Mouse (Mus musculus): ENCODE data around the gene Vwc2l.

Gene Vwc2l

DNA sequence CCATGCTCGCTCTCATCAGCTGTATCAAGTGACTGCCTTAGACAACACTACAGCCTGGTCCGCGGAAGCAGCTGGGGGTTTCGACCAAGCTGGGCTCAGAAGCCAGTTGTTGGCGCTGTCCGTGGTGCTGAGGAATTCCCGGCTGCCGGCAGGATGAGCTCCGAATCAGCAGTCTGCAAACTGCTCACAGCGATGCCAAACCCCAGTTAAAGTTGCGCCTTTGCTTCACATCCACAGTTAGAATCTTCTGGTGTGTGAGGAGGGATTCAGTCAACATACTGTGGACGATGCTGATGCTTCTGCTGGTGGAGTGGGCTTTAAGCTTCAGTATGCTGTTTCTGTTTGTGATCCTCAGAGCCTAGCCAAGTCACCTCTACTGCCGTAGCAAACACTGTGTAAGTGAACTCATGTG lies at the start of gene Vwc2l:
Vwc2l (plus strand) TSS at position 61 of the 412 bp plus-strand sequence.
- peak; percentile 41 to 43 for DNase-seq

DNA sequence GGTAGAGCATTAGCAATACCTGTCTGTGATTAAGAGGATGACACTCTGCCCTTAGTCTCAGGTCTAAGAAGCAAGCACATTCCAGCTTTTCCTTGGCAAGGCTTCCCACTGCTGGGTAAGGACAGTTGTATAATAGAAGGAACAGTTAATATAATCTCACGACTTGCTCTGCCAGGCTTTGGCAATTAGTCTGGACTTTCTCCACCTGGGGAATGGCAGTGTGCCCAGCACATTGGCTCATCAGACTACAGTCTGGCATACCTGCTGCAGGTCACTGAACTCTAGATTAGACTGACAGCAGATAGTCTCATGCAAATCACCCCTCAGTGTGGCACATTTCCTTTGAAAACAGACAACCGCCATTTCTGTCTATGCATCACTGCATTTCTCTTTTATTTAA lies 33.0 kb upstream of the Vwc2l start:
- DNase-seq = peak; percentile 94

DNA sequence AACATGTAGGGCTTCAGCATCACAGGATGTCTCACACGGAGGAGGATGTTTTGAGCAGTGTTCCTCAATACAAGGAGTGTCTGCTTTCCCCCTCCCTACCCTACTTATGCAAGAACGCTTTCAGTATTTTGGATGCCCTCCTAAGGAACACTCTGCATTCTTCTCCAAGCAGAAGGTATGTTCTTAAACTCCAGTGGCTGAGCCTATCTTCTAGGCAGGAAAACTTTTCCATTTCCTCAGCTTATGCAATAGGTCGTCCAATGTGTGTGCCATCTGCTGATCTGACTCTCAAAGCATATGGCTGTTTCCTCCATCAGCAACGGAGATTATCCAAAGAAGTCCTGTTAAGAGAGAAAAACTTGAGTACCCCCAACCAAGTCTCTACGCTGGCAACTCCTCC lies 25.2 kb upstream of the Vwc2l start:
- DNase-seq = no peak

DNA sequence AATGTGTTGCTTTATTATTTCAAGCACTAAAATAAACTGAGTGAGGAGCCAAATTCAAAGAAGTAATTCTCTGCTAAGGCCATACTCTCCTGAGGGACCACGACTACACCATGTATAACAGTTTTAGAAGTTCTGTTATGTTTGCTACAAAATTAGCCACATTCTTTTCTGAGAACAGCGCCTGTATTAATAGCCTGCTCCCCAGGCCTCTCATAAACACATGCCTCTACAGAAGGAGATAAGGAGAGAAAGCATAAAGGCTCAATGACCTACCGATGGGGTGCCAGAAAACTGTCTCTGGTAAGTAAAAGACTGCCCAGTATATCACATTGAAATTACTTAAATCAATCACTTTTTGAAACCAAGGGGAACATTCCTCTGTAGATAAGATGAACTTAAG lies 21.6 kb upstream of the Vwc2l start:
- DNase-seq = no peak

DNA sequence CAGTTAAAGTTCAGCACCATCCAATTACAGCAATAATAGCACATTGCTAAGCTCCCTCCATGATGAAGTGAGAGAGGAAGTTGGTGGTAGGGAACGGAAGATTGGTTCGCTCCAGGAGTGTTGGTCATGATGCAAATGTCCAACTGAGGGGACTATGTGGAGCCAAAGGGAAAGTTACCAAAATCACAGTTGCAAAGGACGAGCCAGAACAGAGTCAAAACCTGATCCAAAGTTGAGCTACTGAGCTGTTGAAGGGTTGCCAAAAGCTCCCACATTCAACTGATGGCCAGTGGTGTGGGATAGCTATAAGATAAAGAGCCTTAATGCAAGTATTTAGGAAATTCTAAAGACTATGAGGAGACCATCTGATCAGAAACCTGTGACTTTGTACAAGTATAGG lies 19.7 kb upstream of the Vwc2l start:
- DNase-seq = peak in 1 of 2 experiments; percentile 70

DNA sequence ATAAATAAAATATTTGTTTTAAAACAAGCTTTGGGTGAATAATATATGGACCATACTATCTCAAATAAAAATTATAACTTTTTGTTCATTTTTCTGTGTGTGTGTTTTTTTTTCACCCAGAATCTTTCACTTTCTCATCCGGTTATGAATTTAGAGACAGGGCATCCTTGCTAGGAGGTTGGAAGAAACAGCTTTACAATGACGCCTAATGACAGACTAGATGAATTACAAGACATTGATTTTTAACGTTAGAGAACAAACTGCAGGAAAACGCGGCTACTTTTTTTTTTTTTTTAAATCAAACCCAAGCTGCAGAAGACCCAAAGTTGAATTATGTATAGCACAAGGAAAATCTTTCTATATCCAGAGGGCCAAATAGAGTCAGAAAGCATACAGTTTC lies 470 bp upstream of the Vwc2l start:
- DNase-seq = no peak

DNA sequence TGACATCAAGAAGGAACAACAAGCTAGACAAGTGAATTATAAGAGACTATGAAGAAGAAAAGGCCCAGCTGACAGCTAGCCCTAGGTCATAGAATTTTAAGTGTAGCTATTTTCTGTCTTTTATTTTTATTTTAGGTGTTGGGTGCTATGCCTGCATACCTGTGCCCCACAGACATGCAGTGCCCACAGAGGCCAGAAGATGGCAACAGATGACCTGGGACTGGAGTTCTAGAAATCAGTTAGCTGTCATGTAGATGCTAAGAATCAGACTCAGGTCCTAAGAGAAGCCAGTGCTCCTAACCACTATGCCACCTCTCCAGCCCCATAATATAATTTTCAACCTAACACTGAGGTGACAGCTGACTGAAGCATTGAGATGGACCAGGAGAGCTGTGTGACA lies 61.6 kb downstream of the Vwc2l start:
- no peak for DNase-seq

DNA sequence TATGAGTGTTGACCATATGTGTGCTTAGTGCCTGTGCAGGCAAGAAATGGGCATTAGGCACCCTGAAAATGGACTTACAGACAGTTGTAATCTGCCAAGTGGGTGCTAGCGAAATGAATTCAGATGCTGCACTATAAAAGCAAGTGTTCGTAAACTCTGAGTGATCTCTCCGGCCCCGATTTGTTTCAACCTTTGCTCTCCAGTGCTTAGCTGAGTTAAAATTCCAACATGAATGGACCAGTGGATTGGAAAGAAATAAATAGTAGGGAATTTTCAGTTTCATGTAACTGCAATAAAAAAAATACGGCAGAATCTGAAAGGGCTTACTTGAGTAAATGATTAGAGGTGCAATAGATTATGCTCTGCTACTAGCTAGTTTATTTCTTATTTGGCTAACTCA lies 66.1 kb downstream of the Vwc2l start:
- no peak for DNase-seq

DNA sequence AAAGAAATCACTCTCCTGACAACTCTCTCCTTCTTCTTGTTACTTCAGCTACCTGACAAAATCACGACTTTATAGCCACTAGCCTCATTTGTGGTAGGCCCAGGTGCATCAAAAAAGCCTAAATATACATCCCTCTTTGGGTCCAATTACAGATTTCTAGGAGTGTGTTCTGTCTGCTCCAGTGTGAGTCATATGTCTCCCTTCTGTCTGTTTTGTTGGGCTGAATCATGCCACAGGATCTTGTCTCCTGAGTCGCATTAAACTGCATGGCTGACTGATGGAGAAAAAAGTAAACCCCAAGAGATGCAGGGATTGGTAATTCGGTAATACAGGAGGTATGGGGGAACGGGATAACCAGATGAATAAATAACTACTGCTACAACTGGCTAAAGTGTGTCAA lies 69.6 kb downstream of the Vwc2l start:
- no peak for DNase-seq

DNA sequence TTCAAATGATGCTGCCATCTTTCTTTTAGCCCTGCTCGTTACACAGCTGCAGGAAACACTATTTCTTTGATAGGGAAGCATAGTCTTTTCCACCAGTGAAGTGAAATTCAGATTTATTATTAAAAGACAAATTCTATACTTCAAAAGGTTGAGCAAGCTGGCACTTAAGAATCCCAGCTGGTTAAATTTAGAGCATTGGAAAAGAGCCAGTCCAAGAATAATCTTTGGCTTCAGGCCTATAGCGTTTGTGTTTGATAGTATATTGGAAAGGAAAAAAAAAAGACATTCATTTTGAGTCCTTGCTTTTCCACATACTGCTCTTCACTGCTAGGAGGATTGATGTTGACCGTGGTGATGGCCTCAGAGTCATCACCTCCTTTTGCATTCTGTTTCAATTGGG lies 77.9 kb downstream of the Vwc2l start:
- peak in 1 of 2 experiments; percentile 6 for DNase-seq

DNA sequence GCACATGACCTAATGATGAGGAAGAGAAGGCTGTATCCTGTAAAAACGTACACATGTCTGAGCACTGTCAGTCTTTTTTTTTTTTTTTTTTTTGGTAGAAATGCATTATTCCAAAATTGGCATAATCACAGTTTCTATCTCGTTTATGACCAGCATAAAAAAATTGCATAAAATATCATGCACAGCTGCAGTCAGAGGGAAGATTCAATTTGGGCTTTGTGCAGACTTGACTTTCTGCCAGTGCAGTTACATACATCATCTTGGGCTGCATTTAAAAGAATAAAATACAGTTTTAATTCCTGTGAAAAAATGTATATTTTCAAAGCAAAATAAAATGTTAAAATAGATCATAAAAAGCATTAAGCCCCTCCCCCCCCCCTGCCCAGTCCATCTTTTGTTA lies 97.6 kb downstream of the Vwc2l start:
- DNase-seq = no peak

DNA sequence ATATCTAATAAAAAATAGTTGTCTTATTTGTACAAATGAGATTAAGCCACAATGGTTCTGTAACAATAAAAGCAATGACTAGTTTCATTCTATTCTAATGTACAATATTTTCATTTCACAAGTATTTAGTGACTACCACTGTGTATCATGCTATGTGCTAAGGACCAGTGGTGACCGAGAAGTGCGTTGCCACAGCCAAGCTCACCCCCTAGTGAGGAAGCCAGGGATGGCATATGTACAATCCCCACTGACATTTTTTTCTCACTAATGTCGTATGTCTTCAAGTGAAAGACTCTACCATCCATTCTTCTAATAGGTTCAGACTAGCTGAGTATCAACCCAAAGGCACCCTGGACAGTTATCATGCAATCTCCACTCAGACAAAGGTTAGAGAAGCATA lies 107.7 kb downstream of the Vwc2l start:
- DNase-seq = no peak

DNA sequence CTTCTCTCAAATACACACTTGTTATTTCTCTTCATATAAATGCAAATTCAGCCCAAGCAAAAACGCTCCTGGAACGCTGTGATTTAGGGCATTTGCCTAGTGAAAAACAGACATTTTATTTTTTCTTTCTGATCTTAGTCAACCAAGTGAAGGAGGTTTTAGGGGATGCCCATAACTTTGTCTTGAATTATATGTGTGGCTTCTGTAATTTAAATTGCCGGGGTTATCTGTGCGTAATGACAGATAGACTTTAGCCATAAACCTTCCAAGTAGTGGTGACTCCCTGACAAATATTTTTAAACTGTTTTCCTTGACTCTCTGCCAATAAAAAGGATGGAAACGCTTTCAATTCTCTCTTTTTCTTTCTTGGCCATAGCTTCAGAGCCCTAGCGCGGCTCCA lies 116.7 kb downstream of the Vwc2l start:
- DNase-seq = no peak

DNA sequence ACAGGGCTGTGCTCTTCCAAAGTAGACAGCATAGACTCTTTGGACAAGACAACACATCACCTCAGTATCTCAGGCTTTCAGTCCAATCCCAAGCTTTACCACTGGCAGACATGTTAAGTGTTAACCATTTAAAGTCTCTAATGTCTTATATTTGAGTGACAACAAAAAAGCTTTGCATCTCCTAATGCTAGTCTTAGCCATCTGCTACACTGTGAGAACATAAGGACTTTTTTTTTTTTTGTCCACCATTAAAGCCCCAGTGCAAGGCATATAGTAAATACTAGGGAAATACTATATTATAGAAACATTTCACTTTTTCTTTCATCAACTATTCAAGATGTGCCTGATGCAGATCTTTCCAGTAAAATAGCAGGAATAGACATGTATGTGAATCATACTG lies 119.8 kb downstream of the Vwc2l start:
- DNase-seq = no peak

DNA sequence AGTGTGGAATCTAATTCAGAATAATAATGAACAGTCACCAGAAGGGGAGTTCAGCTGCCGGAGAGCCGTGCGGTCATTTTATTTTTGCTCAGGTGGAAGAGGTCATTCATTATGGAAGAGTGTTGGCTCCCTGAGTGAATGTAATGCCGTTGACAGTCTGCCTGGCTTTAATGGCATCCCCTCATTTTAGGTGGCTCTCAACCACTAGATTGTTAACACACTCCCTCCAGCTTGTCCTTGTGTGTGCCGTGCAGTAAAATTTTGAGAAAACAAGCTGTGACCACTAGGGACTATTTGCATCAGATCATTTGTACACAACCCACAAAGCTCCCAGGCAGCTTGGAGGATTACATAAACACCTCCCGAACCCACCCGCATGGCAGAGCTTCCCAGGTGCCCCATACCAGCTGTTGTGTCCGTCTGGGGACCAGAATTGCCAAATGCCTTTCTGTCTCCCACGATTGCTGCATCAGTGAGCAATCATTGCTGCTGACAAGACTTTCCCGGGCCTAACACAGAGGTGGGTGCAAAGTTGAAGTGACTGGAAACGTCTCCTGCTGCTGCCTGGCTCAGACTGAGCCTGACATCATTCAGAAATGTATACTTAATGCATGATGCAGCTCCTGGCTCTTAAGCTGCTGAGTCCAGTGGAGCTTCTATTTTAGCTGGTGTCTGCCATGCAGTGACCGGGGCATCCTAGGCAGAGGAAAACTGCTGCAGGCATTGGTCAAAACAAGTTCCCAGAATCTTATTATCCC lies 126.3 kb downstream of the Vwc2l start:
- DNase-seq = peak; percentile 19 to 32

DNA sequence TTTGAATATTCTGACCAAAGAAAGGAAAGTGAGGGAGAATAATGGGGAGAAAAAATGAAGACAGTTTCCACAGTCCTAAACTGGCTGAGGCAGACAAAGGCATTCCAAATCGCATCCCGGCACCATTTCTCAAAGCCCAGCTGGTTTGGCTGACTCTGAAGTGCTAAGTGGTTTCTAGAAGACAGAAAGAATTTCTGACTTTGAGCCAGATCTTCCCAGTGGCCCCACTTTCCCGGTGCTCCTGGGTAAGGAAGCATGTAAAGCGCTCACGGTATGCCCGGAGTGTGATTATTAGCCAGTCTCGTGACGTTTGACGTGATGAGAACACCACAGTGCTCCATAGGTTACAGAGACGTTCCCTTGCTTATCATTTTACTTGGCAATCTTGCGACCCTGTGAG lies 127.9 kb downstream of the Vwc2l start:
- DNase-seq = no peak

DNA sequence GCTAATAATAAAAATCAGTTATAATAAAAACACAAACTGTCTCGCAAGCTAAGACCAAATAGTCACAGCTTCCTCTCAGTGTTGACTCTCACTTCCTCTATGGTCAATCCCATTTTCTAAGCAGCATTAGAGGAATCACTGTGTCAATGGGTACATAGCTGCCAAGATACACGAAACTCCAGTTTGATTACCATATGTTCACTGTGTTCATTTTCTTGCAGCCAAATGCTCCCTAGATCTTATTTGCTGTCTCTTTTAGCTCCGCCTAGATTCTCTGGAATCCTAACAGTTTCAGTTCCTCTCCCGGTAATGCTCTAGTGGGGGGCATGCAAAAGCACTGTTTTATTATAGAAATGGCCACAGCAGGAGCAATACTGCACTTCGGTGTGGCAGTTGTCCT lies 130.4 kb downstream of the Vwc2l start:
- DNase-seq = peak in 1 of 2 experiments; percentile 28

DNA sequence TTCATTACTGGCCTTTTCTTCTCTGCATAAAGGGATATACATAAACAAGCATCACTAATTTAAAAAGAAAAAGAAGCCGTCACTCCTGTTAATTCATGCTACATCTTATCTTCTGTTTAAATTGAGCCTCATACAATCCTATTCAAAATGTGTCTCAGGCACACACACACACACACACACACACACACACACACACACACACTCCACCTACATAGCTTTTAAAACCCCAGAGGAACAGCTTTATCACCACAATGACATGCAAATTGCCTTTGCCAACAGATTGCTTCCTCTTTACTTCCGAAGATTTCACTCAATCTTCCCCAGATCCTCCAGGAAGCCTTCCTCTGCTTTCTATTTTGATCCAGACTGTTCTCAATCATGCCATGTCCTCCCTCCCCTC lies 136.2 kb downstream of the Vwc2l start:
- DNase-seq = no peak

DNA sequence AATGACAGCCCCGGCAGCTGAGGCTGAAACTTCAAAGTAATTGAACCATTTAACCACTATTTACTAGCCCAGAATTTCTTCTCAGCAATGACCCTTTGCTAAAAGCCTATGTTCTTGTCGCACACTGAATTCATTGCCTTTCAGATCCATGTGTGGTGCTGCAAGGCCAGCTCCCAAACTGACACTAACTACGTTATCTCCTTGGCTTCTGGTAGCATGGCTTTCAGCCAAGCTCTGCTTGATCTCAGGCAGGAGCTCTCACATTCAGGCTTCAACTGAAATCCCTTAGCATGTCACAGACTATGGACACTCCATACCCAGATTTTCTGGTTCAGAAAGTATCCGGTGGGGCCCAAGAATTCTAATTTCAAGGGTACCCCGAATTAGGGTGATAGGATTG lies 140.6 kb downstream of the Vwc2l start:
- peak; percentile 83 to 86 for DNase-seq

DNA sequence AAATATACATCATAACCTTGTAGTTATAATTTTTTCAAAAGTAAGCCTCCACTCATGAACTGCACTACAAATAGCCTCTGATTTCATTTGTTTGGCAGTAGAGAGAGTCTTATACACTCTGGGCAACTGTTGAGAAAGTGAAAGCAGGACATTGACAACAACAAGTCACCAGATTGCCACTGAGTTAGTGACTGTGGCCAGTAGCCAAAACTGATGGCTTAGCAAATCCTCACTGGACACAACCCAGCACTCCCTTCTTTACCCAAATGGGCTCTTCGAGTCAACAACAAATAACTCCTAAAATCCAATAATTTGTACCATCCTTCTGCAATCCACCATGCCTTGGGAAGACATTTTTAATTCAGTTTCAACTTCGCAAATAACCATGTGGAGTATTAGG lies 155.0 kb downstream of the Vwc2l start:
- peak; percentile 25 for DNase-seq

DNA sequence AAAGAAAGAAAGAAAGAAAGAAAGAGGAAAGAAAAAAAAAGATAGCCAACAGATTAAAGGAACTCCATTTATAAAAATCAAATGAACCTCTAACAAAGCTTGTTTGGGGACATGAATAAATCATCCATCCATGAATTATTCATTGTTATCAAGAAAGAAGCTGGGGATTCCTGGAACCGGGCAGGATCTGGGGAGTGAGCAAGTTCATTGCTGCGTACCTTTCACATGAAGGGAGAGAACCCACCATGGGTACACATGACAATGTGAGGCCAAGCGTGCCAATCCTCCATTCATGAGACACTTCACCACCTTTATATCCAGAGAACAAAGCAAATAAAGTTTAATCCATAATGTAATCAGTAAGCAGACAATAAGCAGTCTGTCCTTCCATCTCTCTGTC lies 155.8 kb downstream of the Vwc2l start:
- DNase-seq = no peak

DNA sequence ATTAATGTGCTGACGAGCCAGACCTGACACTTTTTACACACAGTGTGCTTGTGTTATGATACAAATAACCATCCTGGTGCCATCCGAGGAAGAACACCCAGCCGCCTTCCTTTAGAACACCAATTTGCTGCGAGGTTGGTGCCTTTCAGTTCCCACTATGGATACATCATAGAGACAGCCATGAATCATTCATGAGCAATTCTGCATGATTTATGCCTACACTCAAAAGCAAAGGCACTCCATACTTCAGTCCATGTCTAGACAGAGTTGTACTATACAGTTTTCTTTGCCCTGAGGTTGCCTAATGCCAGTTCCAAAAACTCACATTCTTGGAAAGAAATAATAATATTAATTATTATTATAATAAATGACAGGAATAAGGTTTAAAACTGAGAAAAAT lies 158.6 kb downstream of the Vwc2l start:
- no peak for DNase-seq

DNA sequence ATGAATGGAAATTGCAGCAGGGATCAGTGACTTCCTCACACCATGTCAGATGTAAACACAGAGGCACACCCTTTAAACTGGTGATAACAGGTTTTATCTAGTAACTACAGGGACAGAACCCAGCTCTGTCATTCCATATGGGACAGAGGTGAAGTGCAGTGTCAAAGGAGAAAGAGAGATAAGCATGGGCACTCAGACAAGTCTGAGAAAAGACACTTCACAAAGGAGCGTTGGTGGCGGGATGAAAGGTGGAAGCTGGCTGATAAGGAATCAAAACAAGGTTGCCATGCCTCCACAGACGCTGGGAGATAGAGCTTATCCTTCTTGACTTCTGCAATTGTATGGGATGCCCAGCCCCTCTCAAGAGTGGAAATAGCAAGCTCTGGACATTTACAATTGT lies 176.8 kb downstream of the Vwc2l start:
- no peak for DNase-seq

DNA sequence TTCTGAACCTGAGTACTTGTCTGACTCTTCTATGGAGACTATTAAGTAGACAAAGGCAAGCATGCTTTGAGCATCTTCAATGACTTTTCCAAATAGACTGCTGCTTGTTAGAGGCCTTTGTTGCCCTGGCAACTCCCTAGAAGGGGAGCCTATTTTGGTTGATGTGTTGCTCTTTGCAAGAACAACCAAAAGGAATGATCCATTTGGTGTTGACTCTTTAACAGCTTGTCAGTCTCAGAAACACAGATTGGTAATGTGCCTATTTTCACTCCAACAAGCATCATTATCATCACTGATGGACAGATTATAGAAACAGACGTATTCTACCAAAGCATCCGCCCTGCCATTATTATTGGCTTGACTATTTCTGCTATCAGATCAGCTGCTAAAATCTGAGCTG lies 181.9 kb downstream of the Vwc2l start:
- no peak for DNase-seq

DNA sequence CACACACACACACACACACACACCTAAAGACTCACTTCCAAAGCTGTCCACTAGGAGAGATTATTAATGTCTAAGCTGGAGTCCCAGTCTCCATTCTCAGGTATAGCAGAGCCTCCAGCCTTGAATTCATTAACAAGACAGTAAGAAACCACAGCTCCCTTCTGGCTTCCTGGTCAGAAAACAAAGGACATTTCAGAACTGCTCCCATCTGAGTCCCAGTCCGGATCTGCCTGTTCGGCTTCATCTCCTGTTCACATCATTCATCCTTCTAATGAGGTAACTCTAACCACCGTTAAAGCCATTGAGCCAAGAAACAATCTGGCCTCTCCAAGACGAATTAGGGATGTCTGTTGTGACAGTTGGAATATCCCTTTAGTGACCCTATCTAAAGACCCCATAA lies 185.7 kb downstream of the Vwc2l start:
- DNase-seq = no peak

Measured in cerebellum, postnatal 14 days (tissue).